Mouse (Mus musculus) frontal cortex, adult (tissue): ENCODE measurements around the gene Olfr731.

Experiments used
- ATAC-seq: cut with Nextera tagmentation; 2 replicates; pipeline ENCODE4 v1.9.2; 2017; ENCODE audit warnings: mild to moderate bottlenecking, moderate library complexity, mixed read lengths; ENCODE audit not compliant: low TSS enrichment

The Olfr731 gene

DNA sequence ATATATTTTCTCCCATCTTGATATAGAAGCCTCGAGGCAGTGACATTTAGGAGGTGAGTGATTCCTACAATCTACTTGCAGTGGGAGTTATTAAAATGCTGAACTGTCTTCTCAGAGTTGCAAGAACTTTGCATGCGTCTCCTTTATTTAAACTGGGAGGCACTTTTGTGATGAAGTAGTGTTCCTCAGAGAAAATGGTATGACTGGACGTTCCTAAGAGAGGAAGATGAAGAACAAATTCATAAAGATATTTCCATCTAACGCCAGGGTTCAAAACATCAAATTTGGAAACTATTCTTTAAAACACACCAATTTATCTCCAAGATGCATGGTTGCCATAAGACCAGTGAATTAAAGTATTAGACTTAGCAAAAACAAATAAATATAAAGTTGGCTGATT, at the start of gene Olfr731:
Gene Olfr731, minus strand, starts transcription at position 101 of the 400 bp plus-strand sequence.
- no peak for ATAC-seq

DNA sequence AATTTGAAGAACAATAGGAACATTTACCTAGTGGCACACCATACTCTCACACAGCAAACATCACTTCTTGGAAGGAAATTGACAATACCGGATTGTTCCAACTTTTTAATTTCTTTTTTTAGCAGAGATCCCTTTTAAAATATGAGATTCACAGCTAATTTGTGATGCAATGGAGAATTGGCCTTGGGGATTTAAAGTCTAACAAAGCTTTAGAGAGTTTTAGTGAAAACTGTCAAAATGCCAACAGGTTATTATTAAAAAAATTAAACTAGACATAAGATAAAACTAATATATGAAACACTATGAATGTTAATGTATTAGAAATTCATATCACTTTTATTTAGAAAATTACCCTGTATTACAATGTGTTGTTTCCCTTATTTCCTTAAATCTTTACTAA, 42.4 kb upstream of the Olfr731 start, which contains the start of gene Olfr732:
Gene Olfr732, minus strand, starts transcription at position 101 of the 400 bp plus-strand sequence.
- ATAC-seq, result no peak

DNA sequence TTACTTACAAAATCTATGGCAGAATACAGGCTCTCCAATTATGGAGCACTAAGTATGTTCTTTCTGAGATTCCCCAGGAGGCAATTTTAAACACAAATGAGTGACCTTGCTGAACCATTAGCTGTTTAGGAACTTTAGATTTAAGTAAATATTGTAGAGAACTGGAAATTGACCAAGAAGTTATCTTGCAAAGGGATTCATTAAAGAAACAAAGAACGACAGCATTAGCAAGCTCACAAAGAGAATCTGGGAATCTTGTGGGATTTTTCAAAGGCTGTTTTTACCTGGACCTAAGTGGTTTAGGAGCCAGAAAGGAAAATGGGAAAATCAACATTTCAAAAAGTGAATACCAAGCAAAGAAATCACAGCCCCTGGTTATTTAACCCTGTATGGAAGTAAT, 53.6 kb downstream of the Olfr731 start, which contains the start of gene Olfr730:
Gene Olfr730, minus strand, starts transcription at position 101 of the 400 bp plus-strand sequence.
- ATAC-seq, result no peak
